Mouse (Mus musculus) megakaryocyte, adult 5-6 weeks (primary cell): ENCODE measurements around the gene Gpr34. TPM values are rescaled to one million over a fixed set of nuclear protein-coding genes. Genes with fewer than 3 reads are reported as not detected.

Source experiments
- ATAC-seq: 2 replicates; pipeline ENCODE4 v1.8.0; 2016; ENCODE audit warnings: mild to moderate bottlenecking, inconsistent platforms; ENCODE audit not compliant: poor library complexity, severe bottlenecking
- total RNA-seq, 2 experiments: library from RNA; stranded (forward) in 1 of 2; stranded (reverse) in 1 of 2; fragments of 153-499, 151-499 nt in 1 of 2; fragments of 221-1000, 200-1000 nt in 1 of 2; gene quantifications; 2 replicates each; pipeline versions ENCODE4 v1.2.3 to v1.2.4; 2015 to 2017

The Gpr34 gene
- total RNA-seq, 2 experiments from 2014 or later = 8.7 to 10.6 TPM

GRCm38 (mm10) chrX:13668867-13669266, 37.0 kb downstream of the Gpr34 start:
- ATAC-seq = no peak

- ATAC-seq = no peak
These were observed 38.5 kb downstream of the Gpr34 start for GRCm38 (mm10) chrX:13670342-13670741.

DNA sequence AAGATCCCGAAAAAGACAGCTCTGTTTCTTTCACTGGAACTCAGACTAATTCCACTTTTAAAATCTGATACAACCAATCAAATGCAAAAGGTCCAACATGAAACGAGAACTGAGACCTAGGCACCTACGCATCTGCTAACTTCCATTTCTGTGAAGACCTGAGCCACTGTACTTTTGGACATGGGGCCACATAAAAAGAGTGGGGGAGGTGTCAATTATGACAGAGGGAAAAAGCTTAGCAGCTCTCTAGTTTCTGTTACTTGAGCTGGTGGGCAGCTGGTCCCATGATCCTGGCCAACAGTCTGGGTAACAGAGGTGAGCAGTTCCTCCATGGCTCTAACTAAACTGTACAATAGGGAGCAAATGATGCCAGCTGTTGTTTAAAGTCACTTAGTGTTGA, 41.1 kb downstream of the Gpr34 start:
- no peak for ATAC-seq

DNA sequence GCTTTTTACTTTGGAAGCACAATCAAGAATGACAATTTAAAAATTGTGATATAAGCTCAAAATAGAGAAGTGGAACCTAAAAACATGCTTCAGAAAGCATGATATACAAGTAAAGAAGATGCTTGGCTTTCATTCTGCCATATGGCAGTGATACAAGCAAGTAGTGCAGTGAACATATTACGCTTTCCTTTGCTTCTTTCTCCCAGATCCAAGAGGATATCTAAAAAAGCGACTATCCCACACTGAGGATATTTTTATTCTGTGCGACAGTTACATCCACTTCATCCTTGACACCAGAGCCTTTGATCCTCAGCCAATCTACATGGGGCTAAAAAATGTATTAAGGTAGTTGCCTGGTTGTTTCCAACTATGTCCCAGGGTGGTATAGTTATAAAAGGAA, 49.9 kb downstream of the Gpr34 start:
- no peak for ATAC-seq

DNA sequence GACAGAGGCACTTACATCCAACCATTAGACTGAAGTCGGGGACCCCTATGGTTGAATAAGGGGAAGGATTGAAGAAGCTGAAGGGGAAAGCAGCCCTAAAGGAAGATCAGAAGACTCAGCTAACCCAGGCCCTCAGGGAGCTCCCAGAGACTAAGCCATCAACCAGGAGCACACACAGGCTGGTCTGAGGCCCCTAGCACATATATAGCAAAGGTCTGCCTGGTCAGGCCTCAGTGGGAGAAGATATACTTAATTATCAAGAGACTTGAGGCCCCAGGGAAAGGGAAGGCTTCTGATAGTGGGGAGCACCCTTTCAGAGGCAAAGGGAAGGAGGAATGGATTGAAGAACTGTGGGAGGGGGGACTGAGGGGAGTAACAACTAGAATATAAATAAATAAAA, 54.7 kb downstream of the Gpr34 start:
- ATAC-seq = no peak

DNA sequence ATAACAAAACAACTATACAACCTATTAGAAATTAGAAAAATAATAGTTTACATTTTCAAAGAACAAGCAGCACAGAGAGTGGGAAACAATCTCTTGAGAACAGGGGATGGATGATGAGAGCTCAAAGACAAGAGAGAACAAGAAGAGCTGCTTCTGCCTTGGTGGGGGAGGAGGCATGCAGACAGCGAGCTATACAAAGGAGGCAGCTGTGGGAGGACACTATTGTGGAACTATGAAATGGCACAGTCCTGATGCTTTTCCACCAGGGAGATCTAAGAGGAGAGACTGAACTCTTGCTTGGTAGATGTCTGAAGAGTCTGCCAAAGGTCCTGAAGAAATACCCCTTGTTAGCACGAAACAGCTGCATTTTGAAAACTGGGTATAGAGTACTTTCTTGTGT, 56.5 kb downstream of the Gpr34 start:
- no peak for ATAC-seq

Other genes starting within 250 kb of the Gpr34 start
- gene Nyx, start 166.0 kb upstream of the Gpr34 start, total RNA-seq (2015) = not detected in 2 replicates
- gene Nyx, start 166.0 kb upstream of the Gpr34 start, total RNA-seq (2017) = not detected in 2 replicates
- not detected in 2 replicates for gene Gpr82, start 29.3 kb downstream of the Gpr34 start, total RNA-seq (2015)
- not detected in 2 replicates for gene Gpr82, start 29.3 kb downstream of the Gpr34 start, total RNA-seq (2017)
- gene Cask, start 219.3 kb downstream of the Gpr34 start, total RNA-seq (2015) = 40.1 and 50.7 TPM in 2 replicates
- gene Cask, start 219.3 kb downstream of the Gpr34 start, total RNA-seq (2017) = 52.3 and 66.0 TPM in 2 replicates